Mouse (Mus musculus) stomach, postnatal 0 days (tissue): Measurements from ENCODE around the gene Vtcn1. TPM values are rescaled to one million over a fixed set of nuclear protein-coding genes. Genes with fewer than 3 reads are reported as not detected.

Experiments used
- ATAC-seq: fragments of 200-750 bp; cut with Nextera tagmentation; 2 replicates; pipeline ENCODE4 v1.8.0; 2017; ENCODE audit not compliant: low FRiP score, low TSS enrichment
- DNase-seq: peaks from one replicate; pipeline ENCODE4 v3.0.0-alpha.2; 2016; ENCODE audit warnings: low spot score
- H3K27ac ChIP-seq: fragments of 300-500 bp; sonication (generic); replicated peaks from 2 replicates; pipeline ENCODE4 v1.5.1; 2014; ENCODE audit warnings: mild to moderate bottlenecking, control low read depth
- H3K27me3 ChIP-seq: fragments of 300-500 bp; sonication (generic); 2 replicates; pipeline ENCODE4 v1.6.1; 2014; ENCODE audit warnings: low read length; ENCODE audit not compliant: control insufficient read depth, insufficient read depth
- H3K36me3 ChIP-seq: fragments of 300-500 bp; sonication (generic); 2 replicates; pipeline ENCODE4 v1.6.1; 2014; ENCODE audit warnings: low read length, mixed read lengths; ENCODE audit not compliant: control insufficient read depth, insufficient read depth
- H3K4me1 ChIP-seq: fragments of 300-500 bp; sonication (generic); replicated peaks from 2 replicates; pipeline ENCODE4 v1.6.1; 2014; ENCODE audit warnings: antibody characterized with exemption; ENCODE audit not compliant: control insufficient read depth, insufficient read depth
- H3K4me2 ChIP-seq: fragments of 300-500 bp; sonication (generic); replicated peaks from 2 replicates; pipeline ENCODE4 v1.6.1; 2014; ENCODE audit warnings: low read depth, mild to moderate bottlenecking, control low read depth, moderate library complexity
- H3K4me3 ChIP-seq: fragments of 300-500 bp; sonication (generic); 2 replicates; pipeline ENCODE4 v1.5.1; 2014; ENCODE audit warnings: low read depth, low read length, control low read depth
- H3K9ac ChIP-seq: fragments of 300-500 bp; sonication (generic); 2 replicates; pipeline ENCODE4 v1.6.1; 2014; ENCODE audit warnings: mild to moderate bottlenecking, low read length, control low read depth, mixed read lengths
- H3K9me3 ChIP-seq: fragments of 300-500 bp; sonication (generic); 2 replicates; pipeline ENCODE4 v1.6.1; 2016; ENCODE audit warnings: low read length; ENCODE audit not compliant: control insufficient read depth
- CTCF ChIP-seq: IDR thresholded peaks from 2 replicates; pipeline ENCODE4 v1.5.1; 2016; ENCODE audit warnings: antibody characterized with exemption, low read depth, mild to moderate bottlenecking, moderate library complexity
- EP300 ChIP-seq: optimal IDR thresholded peaks from 2 replicates; pipeline ENCODE3; 2016; ENCODE audit warnings: antibody characterized with exemption
- WGBS: fragments of 180-500 bp; shearing (Covaris S2); extraction: QIAGEN DNeasy Blood & Tissue Kit; methylation state at CpG from one replicate; pipeline ENCODE4 v1.1.7; 2014; 5-methylcytosine and 5-hydroxymethylcytosine counted together
- polyA plus RNA-seq: library from polyadenylated mRNA; unstranded; fragments of >200 nt; fragmentation: Nextera tagmentation; extraction: Ambion mirVana; gene quantifications from 2 replicates; pipeline ENCODE4 v1.2.1, GENCODE M21; 2015

Vtcn1 gene
- polyA plus RNA-seq, 1 experiment from 2014 or later: 1.7 TPM

DNA sequence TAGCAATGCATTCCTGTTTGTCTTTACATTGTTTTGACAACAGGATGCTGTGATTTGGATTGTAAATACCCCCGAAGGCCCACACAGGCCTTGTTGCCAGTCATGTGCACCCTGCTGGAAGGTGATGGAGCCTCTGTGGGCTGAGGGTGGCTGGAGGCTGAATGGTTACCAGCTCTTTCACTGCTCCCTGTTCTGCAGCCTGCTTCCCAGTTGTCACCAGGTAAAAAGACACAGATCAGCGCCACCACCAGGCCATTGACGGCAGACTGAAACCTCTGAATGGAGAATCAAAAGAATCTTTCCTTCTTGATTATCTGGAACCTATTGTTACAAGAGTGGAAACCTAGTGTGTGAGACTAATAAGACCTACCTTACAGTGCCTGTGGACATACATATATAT, 81.7 kb downstream of the Vtcn1 start:
- Histone ChIP-seq H3K4me3 (no peak overlapping the region), H3K36me3 (no peaks in the 10 kb centered on the region), H3K4me1 (no peaks in the 10 kb centered on the region; the same call in 1 of the 2 replicates), H3K4me2 (no peak overlapping the region), H3K9ac (no peak overlapping the region), H3K27ac (no peak overlapping the region), H3K27me3 (no peaks in the 10 kb centered on the region), H3K9me3 (no peaks in the 10 kb centered on the region)
- ATAC-seq: 0 out of 2 replicates have a peak, but pooled peaks have one; percentile 22
- WGBS: 38% methylated on average over 3 of the region's 3 CpGs
- TF ChIP-seq CTCF (peak; percentile 62), EP300 (no peak)
- DNase-seq: peak; percentile 42

DNA sequence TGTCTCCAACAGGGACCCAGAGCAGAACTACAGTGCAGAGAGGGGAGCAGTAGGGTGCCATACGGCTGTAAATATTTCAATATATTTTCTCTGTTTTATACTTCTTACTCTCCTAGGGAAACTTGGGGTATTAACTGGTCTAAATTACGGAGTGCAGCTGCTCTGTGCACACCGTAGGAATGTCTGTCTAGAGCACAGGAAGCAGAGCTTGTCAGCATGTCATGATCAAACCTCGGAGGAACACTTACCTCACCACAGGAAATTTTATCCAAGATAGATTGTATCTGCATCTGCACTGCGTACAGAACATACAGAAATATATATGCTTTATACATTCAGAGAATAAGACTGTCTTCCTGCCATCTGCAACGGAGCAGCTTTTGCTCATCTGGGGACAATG, 83.3 kb downstream of the Vtcn1 start:
- WGBS: 35% methylated on average over 6 of the region's 6 CpGs
- no peak for TF ChIP-seq EP300
- TF ChIP-seq CTCF: no peak
- Histone ChIP-seq H3K9me3 (no peaks in the 10 kb centered on the region), H3K27me3 (no peaks in the 10 kb centered on the region), H3K27ac (no peak overlapping the region), H3K4me1 (no peaks in the 10 kb centered on the region; the same call in 1 of the 2 replicates), H3K4me2 (no peak overlapping the region), H3K36me3 (no peaks in the 10 kb centered on the region), H3K4me3 (no peak overlapping the region), H3K9ac (no peak overlapping the region)
- no peak for DNase-seq
- ATAC-seq: no peak

DNA sequence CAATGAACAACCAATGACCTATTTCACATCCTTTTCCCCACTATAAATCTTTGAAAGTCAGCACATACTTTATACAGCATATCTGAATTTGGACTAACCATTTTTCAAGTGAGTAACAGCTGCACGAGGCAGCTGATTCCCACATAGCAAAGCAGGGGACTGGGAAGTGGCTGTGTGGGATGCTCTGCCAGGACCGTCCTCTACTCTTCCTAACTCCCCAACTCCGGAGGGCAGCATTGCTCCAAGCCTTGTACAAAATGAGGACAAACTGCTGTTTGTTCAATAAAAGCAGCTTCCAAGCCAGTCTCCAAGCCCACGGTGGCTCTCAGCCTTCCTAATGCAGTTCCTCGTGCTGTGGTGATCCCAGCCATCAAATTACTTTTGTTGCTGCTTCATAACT, 85.4 kb downstream of the Vtcn1 start:
- no peak overlapping the region for H3K9ac ChIP-seq
- H3K36me3 ChIP-seq: no peaks in the 10 kb centered on the region
- DNase-seq (no peak), ATAC-seq (no peak)
- WGBS: 36% methylated on average over 5 of the region's 5 CpGs
- peak overlapping the region; percentile 61 for H3K27ac ChIP-seq
- H3K4me3 ChIP-seq: no peak overlapping the region
- H3K9me3 ChIP-seq: no peaks in the 10 kb centered on the region
- TF ChIP-seq EP300 (no peak), CTCF (no peak)
- no peaks in the 10 kb centered on the region; the same call in 1 of the 2 replicates for H3K4me1 ChIP-seq
- H3K4me2 ChIP-seq: no peak overlapping the region
- no peaks in the 10 kb centered on the region for H3K27me3 ChIP-seq

DNA sequence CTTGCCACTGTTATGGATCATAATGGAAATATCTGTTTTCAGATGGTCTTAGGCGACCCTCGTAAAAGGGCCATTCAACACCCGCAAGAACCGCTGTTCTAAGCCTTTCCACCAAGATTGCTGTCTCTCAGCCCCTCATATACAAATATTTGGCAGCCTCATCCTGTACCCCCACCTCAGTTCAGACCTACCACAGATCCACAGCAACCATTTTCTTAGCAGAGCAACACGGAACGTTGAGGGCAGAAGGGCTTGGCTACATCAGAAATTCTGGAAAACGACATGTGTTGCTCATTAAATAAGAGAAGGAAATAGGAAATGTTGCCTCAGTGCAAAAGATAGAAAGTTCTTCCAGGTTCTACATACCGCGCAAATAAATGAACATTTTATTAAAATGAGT, 85.8 kb downstream of the Vtcn1 start:
- no peak for TF ChIP-seq CTCF
- Histone ChIP-seq H3K36me3 (no peaks in the 10 kb centered on the region), H3K9me3 (no peaks in the 10 kb centered on the region), H3K27ac (peak overlapping the region; percentile 61), H3K9ac (no peak overlapping the region), H3K27me3 (no peaks in the 10 kb centered on the region), H3K4me2 (no peak overlapping the region), H3K4me1 (no peaks in the 10 kb centered on the region; the same call in 1 of the 2 replicates), H3K4me3 (no peak overlapping the region)
- no peak for ATAC-seq
- WGBS: 48% methylated on average over 9 of the region's 9 CpGs
- DNase-seq: no peak

DNA sequence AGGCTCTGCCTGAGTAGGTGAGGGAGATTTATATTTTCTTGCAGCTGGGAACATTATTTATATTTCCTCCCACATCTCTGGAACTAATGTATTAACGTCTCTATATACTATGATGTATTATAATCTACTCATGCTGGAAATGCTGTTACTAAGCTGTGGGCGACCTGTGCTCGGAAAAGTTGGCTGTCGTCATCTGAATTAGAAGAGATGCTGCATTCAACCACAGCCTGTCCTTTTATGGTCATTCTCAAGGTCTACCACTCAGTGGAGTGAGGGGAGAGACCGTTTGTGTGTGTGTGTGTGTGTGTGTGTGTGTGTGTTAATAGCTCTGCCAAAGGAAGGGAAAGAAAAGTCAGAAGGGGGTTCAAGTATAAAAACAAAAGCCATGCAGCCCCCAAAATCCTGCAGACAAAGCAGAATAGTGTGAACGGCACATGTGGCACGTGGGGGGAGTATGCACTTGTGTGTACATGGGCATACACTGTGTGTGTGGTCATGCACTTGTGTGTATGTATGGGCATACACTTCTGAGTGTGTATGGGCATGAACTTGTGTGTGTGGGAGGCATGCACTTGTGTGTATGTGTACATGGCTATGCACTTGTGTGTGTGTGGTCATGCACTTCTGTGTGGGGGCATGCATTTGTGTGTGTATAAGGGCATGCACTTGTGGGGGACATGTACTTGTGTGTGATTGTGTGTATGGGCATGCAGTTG, 86.4 kb downstream of the Vtcn1 start:
- H3K36me3 ChIP-seq: no peaks in the 10 kb centered on the region
- no peak overlapping the region for H3K4me2 ChIP-seq
- H3K27ac ChIP-seq: peak overlapping the region; percentile 63
- DNase-seq: no peak
- TF ChIP-seq CTCF: no peak
- no peak for TF ChIP-seq EP300
- H3K4me1 ChIP-seq: no peaks in the 10 kb centered on the region; the same call in 1 of the 2 replicates
- no peak overlapping the region for H3K4me3 ChIP-seq
- no peak overlapping the region for H3K9ac ChIP-seq
- no peaks in the 10 kb centered on the region for H3K27me3 ChIP-seq
- WGBS: 33% methylated on average over 7 of the region's 7 CpGs
- ATAC-seq: peak; percentile 72
- H3K9me3 ChIP-seq: no peaks in the 10 kb centered on the region

DNA sequence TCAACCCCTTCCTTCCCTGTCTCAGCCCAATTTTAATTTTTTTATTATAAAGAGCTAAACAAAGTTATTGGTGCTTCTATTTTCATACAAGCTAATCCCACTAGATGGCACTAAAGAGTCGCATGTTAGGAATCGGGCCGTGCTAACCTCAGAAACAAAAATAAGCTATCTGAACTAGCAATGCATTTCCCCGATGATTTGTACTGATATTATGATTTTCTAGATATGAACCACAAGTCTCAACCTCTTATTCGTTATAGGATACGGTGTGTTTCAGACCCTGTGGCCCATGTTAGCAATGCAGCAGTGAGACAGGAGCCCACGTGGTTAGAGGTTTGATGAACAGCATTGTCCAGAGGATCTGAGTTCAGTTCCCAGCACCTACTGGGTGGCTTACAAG, 91.6 kb downstream of the Vtcn1 start:
- DNase-seq: no peak
- TF ChIP-seq CTCF (peak; percentile 85), EP300 (no peak)
- WGBS: 12% methylated on average over 7 of the region's 7 CpGs

More for the DNA sequence above, 91.6 kb downstream of the Vtcn1 start:
- Histone ChIP-seq H3K4me1 (no peaks in the 10 kb centered on the region; the same call in 1 of the 2 replicates), H3K4me2 (no peak overlapping the region), H3K36me3 (no peaks in the 10 kb centered on the region), H3K9me3 (no peaks in the 10 kb centered on the region), H3K9ac (no peak overlapping the region), H3K4me3 (no peak overlapping the region), H3K27ac (no peak overlapping the region), H3K27me3 (no peaks in the 10 kb centered on the region)
- ATAC-seq: no peak
